Mouse (Mus musculus) testis, adult 2 months (tissue): ENCODE results near the gene Gm43064.

Experiments
- CTCF ChIP-seq: fragments of 200-500 bp; IDR thresholded peaks from 2 replicates; pipeline ENCODE4 v1.5.1; 2012; ENCODE audit warnings: low read depth, mild to moderate bottlenecking, inconsistent platforms, low read length, moderate library complexity; ENCODE audit not compliant: control insufficient read depth, insufficient read depth, insufficient replicate concordance
- POLR2A ChIP-seq: fragments of 200-500 bp; IDR thresholded peaks from 2 replicates; pipeline ENCODE4 v1.6.1; 2012; ENCODE audit warnings: low read depth, mild to moderate bottlenecking, inconsistent platforms, low read length, moderate library complexity; ENCODE audit not compliant: control insufficient read depth

- TF ChIP-seq CTCF, result no peak
- no peak for TF ChIP-seq POLR2A
Observed at GRCm38 (mm10) chr3:103857977-103858563, 48.7 kb downstream of the Gm43064 start.
